Mouse (Mus musculus): Measurements from ENCODE around the gene Zfp992.
"Not testable (repeated sequence)": the region's sequence is repeated elsewhere in the genome, so short reads cannot be mapped to it uniquely, and the experiment has no call there.

Gene Zfp992

DNA sequence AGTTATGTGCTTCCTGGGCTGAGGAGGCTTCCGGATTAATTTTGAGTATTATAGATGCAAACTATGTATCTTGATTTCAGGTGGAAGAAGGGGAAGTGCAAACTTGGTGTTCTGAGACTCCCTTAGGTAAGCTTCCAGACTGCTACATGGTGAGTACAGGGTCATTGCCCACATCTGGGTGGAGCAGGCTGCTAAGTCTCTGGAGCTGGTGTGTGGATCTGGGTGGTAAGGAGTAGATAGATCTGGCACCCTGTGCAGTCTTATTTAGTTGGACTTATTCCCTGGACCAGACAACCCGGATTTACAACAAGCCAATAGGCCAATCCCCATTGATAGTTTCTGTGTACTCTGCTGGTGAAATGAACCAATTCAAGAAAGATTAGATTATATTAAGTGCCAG lies at the start of gene Zfp992:
Zfp992 (plus strand) TSS at position 74 of the 400 bp plus-strand sequence.
- not testable (repeated sequence) for DNase-seq (ENCODE audit: low read depth)

DNA sequence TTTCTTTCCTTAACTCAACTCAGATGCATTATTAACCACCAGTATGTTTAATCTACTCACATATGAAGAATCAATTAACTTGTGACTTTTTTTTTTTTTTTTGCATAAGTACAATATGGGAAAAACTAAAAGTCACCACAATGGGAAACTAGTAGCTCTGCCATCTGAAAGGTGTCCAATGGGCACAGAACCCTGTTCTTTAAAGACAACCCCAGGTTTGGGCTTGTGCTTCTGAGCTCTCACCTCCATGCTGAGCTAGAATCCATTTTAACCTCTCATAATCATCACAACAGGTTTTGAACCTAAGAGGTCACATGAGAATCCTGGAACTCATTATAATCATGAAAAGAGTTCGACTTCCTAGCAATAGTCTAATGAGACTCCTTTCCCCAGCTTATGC lies 19.4 kb upstream of the Zfp992 start:
- not testable (repeated sequence) for DNase-seq (ENCODE audit: low read depth)

DNA sequence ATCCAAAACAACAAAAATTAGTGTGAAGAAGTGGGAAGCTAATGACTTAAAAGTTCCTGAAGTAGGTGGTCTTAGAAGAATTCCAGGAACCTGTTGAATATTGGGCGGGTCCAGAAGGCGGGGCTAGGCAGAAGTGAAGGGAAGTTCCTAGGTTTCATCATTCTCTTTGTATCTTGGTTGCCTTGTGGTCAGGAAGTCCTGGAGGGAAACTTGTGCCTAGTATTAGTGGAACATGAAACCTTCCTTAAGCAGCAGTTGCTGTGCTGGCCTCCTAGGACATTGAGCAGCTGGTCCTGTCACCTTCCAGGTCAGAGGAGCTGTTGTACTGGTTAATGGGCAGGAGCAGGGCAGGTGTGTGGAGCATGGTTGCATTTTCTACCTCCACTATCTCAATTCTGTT lies 17.9 kb upstream of the Zfp992 start:
- peak; percentile 19 for DNase-seq (ENCODE audit: low read depth)

DNA sequence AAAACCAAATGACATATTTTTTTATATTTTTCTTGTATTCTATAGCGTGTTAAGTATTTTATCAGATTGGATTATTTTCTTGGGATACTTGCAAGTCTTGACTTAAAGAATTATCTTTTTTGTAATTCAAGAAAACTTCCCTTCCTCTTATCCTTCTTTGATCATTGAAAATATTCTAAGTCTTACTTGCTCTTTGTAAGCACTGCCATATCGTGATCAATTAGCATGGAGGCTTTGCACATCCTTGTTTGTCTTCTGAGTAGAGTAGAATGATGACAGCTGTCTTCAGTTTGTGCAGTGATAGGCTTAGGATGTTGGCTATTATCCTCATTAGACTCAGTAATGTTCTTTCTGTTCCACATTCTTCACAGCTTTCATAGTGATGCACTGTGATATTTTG lies 13.3 kb upstream of the Zfp992 start:
- not testable (repeated sequence) for DNase-seq (ENCODE audit: low read depth)

DNA sequence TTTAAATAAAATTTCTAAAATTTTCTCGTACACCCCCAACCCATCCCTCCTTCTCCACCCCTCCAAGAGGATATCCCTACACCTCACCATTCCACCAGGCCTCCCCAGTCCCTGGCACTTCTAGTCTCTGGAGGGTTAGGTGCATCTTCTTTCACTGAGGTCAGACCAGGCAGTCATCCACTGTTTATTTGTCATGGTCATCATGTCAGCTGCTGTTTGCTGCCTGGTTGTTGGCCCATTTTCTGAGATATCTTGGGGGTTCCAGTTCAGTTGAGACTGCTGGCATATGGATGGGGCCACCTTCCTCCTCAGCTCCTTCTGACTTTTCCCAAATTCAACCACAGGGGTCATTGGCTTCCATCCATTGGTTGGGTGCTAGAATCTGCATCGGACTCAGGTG lies 11.6 kb upstream of the Zfp992 start:
- DNase-seq (ENCODE audit: low read depth), result not testable (repeated sequence)

DNA sequence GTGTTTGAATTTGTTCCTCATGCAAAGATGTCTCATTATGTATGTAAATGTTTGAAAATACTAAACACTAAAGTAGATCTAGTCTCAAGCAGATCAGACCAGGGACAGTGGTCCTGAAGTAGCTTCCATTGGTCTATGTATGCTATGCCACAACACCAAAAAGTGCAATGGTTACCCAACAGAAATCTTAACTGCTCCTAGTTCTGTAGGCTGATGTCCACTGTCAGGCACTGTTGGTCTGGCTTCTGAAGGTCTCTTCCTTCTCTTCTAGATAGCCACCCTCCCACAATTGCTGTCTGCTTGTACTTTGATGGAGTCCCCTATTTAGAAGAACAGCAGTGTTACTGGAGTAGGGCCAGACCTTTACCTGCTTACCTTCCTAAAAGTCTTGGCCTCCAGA lies 4.5 kb upstream of the Zfp992 start:
- not testable (repeated sequence) for DNase-seq (ENCODE audit: low read depth)

DNA sequence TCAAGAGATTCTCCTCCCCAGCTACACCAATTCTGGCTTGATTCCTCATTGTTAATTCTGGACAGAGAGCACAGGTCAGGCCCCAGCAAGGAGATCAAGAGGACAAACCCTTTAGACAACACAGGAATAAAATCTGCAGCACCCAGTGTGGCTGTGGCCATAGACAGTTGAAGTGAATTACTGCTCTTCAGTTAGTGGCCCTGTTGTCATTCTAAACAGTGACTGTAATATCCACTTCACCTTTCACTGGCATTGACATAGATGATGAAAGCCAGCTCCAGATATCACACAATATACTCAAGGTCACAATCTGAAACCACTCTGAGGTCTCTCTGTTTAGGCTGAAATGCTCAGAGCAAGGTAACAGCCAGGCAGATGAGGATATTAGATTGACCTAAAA lies 3.7 kb upstream of the Zfp992 start:
- DNase-seq (ENCODE audit: low read depth), result not testable (repeated sequence)

DNA sequence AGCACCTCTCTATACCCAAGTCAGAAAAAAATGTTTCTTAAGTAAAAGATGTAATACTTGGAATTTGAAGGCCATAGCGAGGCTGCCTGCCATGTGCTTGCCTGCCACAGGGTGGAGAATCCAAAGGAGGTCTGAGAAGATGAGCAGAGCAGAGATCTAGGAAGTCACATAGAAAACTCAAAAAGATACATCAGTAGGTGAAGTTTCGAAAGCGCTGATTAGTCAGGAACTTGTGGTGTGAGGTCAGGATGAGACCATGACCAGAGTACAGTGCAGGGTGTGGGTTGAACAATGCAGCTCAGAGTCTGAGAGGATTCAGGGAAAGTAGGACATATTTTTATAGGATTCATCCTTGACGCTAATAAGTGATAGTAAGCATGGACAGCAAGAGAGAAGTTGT lies 2.7 kb upstream of the Zfp992 start:
- peak; percentile 37 for DNase-seq (ENCODE audit: low read depth)

DNA sequence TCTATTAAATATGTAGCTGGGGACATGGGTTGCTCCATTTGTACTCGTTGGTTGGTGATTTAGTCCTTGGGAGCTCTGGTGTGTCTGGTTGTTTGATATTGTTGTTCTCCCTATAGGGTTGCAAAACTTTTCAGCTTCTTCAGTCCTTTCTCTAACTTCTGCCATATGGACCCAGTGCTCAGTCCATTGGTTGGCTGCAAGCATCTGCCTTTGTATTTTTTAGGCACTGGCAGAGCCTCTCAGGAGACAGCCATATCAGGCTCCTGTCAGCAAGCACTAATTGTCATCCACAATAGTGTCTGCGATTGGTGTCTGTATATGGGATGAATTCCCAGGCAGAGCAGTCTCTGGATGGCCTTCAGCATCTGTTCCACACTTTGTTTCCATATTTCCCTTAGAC lies 1.8 kb upstream of the Zfp992 start:
- DNase-seq (ENCODE audit: low read depth), result not testable (repeated sequence)

DNA sequence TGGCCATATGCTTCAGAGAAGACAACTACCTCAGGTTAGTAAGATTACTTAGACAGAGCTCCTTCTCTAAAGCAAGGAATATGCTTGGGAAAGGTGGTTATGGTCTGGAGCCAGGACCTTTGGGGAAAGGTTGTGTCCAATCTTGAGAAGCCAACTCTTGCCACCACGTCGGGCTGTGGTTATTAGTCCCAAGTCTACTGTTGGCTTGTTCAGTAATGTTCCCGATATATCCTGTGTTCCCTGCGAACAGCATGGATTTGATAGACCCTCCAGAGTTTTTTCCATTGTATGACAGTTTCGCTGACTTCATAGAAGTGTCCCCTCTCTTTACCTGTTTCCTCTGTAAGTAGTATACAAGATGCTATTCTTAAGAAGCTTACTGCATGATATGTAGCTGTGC lies 888 bp downstream of the Zfp992 start:
- not testable (repeated sequence) for DNase-seq (ENCODE audit: low read depth)

DNA sequence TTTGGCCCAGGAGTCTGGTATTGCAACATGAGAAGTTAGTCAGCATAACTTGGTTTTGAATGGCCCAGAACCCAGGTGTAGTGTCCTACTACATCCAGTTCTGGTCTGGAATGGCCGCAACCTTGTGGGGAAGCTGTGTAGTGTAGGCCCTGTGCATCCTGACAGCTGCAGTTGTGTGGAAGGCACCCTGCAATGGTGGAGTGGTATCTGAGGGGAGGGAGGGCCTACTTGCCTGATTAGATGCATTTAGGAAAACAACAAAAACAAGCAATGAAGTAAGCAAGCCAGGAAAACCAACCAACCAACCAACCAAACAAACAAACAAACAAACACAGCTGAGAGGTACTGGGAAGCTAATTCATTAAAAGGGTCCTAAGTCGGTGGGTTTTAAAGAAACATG lies 3.8 kb downstream of the Zfp992 start:
- DNase-seq (ENCODE audit: low read depth), result not testable (repeated sequence)

DNA sequence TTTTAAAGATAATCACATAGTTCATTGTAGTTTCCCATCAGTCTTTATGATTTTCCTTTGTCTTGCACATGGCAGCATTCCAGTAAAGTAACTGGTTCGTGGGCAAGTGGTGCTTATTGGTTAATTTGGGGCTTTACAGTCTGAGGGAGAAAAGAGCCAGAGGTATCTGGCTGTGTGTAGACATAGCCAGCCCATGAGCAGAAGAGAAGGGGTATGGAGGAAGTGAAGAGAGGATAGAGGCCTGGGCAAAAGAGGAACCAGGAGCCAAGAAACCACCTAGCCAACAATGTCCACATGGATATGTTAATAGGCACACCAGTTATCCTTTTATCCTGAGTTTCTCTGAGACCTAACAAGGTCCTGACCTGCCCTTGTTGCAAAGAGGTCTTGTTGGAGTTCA lies 5.3 kb downstream of the Zfp992 start:
- DNase-seq (ENCODE audit: low read depth), result not testable (repeated sequence)

DNA sequence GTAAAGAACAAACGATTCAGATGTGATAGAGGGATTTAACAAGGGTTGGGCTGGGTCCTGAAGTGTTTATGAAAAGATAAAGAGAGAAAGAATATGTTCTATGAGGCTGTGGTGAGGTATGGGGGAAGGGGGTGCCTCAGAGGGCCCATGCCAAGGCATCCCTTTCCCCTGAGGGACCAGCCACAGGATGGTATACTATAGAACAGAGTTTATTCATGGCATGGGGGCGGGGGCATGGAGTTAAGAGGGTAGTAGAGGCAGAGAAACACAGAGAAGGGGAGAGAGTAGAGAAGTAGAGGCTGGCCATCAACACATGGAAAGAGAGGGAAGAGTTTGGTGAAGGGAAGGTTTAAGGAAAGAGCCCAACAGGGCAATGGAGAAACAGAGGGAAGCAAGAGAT lies 6.1 kb downstream of the Zfp992 start:
- no peak for DNase-seq (ENCODE audit: low read depth)

DNA sequence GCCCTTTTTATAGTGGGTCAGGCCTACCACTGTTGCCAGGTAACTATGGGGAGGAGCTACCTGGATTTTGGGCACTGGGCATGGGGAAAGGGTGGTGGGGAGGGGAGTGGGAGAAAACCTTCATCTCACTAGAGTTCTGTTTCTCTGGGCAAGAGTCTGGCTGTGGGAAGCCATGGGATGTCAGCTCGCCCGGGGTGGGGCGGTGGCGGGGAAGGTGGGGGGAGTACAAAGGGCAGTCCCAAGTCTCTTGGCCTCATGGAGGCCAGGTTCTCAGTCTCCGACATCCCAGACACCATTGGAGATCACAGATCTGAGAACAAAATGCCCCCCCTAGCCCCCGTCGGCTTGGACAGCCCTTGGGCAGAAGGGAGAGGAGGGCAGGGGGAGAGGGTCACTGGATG lies 6.5 kb downstream of the Zfp992 start:
- DNase-seq (ENCODE audit: low read depth), result no peak

DNA sequence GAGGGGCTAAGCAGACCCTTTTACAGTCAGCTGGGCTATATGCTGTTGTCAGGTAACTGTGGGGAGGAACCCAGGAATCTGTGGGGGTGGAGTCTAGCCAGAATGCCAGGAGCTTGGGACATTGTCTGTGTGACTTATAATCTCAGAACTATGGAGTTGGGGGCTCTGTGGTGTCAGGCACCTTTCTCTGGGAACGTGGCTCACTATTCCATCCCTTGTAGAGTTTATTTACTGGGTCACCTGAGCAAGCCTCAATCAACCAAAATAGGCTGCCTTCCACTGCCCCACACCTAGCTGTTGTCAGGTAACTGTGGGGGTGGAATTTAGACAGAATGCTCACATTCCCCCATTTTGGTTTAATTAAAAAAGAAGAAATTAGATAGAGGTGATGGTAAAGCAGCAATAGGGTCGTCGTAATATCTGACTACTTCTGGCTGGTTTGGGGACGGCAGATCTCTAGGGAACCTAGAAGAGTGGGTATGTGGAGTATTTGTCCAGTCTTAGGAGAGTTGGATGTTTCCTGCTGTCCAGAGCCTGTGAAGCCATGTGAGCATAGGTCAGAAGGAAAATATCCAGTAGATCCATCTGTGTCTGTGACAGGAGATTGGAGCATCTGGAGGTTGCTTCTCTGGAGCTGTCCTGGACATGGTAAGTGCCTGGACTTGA lies 7.4 kb downstream of the Zfp992 start:
- DNase-seq (ENCODE audit: low read depth), result no peak

DNA sequence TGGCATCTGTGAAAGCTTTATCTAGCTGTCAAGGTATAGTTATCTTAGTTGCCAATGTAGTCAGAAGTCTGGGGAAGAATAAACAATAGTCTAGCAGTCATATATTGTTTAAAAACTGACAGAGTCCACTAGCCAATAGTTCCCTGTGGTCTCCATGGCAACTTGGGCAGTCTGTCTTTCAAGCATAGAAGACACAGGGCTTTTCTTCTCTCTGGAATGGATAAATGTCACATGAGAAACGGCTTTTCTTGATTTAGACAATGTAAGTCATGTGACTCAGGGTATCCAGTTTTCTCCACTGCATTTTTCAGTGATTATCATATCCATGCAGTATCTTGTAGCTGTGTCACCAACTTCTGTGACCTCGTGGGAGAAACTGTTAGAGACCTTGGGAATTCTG lies 8.3 kb downstream of the Zfp992 start:
- no peak for DNase-seq (ENCODE audit: low read depth)

DNA sequence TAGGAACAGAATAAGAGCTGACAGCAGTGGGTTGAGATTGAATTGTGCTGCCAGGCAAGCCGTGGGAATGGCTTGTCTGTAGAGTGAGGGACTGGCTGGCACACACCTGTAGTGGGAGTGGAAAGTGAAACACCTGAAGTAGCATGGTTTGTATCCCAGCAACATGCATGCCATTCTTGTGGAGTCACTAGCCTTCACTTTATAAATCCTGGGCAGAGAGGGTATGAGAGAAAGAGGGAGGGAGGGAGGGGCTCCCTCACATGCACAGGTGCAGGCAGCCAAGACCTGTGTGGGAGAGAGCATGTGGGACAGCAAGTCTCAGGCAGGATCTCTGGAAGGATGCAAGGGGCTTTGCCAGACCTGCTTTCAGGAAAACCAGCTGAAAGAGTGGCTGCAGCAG lies 8.9 kb downstream of the Zfp992 start:
- no peak for DNase-seq (ENCODE audit: low read depth)

DNA sequence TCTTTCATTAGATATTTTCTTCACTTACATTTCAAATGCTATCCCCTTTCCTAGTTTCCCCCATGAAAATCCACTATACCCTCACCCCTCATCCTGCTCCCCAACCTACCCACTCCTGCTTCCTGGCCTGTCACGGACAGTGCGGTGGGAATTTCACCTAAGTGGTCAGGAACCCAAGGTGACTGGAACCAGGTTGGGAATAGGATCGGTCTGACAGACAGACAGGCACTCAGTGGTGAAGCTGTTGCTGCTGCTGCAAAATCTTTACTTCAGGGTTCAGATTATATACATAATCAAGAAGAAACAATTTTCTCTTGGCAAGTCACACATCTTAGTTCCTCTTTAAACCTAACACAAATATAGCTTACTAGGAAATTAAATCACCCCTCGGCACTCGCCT lies 11.0 kb downstream of the Zfp992 start:
- DNase-seq (ENCODE audit: low read depth), result peak; percentile 36

DNA sequence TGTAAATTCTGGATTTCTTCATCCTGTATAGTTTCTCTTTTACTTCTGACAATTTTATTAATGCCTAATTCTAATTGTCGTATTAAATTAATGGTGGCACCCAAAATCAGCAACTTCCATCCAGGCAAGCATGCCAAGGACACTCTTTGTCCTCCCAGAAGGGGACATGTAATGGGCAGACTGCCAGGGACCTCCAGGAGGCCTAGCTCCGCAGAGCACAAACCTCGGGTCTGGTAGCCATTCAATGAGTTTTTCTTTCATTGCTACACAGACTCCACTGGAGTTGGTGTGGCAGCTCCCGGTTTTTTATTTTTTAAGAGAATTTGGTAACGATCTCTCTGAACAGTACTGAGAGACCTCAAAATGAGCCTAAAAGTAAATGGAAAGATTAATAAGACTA lies 11.9 kb downstream of the Zfp992 start:
- DNase-seq (ENCODE audit: low read depth), result not testable (repeated sequence)

DNA sequence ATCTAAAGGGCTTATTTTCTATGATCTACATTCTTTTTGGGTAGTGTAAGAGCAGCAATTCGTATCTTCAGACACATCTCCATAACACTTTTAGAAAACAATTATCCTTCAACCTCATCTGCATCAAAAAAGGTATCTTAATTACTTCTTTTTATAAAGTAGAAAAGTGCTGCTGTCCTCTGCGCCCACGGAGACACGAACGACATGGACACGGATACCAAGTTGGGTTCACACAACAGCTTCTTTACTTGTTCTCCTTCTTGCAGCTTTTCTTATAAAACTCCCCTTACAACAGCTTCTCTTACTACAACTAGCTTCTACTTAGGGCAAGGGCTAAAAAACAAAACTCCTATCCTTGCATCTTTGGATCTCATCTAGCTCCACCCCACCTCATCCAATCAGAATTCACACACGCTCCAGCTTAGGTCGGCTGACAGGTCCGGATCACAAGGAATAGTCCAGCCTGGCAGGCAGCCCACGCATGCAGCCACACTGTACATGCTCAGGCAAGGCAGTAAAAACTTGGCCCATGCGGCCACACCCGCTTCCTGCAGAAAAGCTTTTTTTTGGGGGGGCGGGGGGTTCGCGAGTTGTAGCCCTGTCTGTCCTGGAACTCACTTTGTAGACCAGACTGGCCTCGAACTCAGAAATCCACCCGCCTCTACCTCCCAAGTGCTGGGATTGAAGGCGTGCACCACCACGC lies 15.0 kb downstream of the Zfp992 start:
- not testable (repeated sequence) for DNase-seq (ENCODE audit: low read depth)

DNA sequence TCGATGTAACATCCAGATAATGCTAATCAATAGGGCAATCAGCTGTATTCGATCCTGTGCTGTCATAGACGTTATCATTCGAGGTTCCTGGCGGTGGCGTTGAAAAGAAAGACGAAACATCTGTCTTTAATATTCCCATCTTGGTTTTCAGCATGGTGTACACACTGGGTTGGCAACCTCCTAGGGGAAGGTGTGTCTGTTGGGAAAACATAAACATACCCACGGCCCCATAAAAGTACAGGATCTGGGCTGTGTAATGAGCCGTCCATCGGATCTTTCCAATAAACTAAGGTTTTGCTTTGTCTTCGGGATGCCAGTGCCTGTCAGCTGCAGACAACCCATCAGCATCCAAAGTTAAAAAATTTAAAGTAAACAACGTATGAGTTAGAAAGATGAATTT lies 21.2 kb downstream of the Zfp992 start:
- not testable (repeated sequence) for DNase-seq (ENCODE audit: low read depth)

DNA sequence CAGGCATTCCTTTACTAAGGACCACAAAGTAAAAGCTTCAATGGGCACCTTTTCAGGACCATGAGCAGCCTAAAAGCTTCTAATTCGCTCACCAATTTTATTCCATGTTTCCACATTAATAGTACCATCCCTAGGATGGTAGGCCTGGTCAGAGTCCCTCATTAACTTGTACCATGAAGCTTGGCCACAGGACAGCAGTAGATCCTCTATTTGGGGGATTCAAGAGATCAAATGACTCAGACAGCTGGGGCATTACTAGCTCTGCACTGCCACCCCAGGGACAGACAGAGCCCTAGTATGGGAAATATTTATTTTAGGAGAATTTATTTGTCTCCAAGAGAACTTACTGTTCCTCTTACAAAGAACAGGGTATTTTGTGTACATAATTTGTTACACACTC lies 25.4 kb downstream of the Zfp992 start:
- not testable (repeated sequence) for DNase-seq (ENCODE audit: low read depth)

DNA sequence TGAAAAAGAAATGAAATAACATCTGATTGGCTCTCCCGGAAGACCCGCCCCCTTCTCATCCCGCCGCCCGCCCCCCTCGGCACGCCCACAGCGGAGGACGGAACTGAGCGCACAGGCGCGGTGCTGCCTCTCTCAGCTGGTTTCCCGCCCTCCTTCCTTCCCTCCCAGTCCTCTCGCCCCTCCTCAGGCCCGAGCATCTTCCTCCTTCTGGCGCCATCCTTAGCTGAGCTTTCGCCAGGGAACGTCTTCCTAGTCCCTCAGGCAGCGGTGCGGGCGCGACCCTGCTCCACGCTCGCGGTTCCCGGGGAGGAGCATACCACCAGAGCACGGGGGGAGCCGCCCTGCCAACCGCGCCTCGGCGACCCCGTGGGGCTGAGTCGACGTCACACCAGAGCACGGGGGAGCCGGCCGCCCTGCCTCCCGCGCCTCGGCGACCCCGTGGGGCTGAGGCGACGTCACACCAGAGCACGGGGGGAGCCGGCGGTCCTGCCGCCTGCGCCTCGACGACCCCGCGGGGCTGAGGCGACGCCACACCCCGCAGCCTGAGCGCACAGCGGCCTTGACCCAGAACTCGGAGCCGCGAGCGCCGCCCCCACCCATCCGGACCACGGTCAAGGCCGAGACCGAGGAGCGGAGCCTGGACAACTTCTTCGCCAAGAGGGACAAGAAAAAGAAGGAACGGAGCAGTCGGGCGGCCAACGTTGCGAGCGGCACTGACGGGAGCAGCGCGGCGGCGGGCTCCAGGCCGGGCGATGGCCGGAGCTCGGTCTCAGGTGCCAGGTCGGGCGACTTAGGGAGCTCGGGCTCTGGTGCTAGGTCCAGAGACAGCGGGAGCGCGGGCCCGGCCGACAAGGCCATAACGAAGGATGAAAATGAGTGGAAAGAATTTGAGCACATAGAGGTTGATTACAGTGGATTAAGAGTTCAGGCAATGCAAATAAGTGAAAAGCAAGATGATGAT lies 26.2 kb downstream of the Zfp992 start:
- not testable (repeated sequence) for DNase-seq (ENCODE audit: low read depth)
